9 mouse cellular contexts compared by ENCODE assay signal in the genomic region with DNA sequence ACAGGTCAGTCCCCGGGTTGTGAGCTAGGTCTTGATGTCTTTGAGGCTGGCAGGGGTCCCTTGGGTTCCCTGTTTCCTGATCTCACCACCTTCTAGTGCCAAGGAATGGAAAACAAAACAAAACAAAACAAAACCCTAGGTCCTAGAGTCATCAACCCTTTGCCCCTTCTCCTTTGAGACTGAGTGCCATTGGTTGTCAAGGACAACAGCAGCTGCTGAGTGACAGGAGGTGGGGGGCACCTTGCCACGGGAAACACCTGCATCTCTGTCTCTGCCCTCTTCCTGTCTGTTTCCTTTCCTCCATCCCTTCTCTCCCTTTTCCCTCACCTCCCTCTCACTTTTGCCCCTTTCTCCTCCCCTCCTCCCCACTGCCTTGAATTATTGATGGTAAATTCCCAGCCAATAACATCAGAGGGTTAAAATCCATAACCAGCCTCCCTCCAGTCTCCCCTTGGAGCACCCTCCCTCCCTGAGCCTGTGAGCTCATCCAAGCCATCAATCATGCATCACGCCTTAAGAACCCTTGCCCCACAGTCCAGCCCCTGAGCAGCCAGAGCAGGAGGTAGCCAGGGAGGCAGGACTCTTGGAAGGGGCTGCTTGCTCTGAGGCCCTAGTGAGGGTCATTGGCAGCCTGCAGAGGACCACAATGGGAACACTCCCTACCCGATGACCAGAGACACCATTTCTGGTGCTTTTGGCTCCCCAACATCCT.
DNase-seq lines count a peak whose midpoint lies in the region; ATAC-seq lines count a peak whose summit lies in the region.
"Had no signal": no experiment of that assay in that cellular context is flagged by ENCODE, and none has a peak within 500 bp of the region (broad histone marks: within the 10 kb centered on the region; RNA-seq: fewer than 3 reads in every experiment).

No protein-coding gene starts in this region.

- no peaks in the 10 kb centered on the region for H3K9me3 ChIP-seq in kidney, embryonic 14.5 days (ENCODE audit: control insufficient read depth, low read length)
- H3K9me3 ChIP-seq in kidney, embryonic 15.5 days (replicated peaks): no peaks in the 10 kb centered on the region
- H3K9me3 ChIP-seq in midbrain, embryonic 14.5 days (ENCODE audit: control insufficient read depth, low read length): no peaks in the 10 kb centered on the region
- H3K9me3 ChIP-seq in intestine, embryonic 16.5 days (ENCODE audit: control insufficient read depth, low read length): no peaks in the 10 kb centered on the region
- H3K9me3 ChIP-seq: heart, embryonic 15.5 days had no signal

- H3K27ac ChIP-seq in kidney, embryonic 14.5 days (ENCODE audit: low read depth, low read length): no peak overlapping the region
- no peak overlapping the region for H3K27ac ChIP-seq in kidney, embryonic 15.5 days
- peak overlapping the region; percentile 20; the same call in 1 of the 2 replicates for H3K27ac ChIP-seq in midbrain, embryonic 14.5 days (replicated peaks; ENCODE audit: low read depth, low read length)
- no peak overlapping the region for H3K27ac ChIP-seq in intestine, embryonic 16.5 days (ENCODE audit: low read length)
- H3K27ac ChIP-seq: heart, embryonic 15.5 days had no signal

- no peak overlapping the region for H3K4me3 ChIP-seq in kidney, embryonic 14.5 days (ENCODE audit: low read length)
- H3K4me3 ChIP-seq in kidney, embryonic 15.5 days (replicated peaks): no peak overlapping the region
- H3K4me3 ChIP-seq in midbrain, embryonic 14.5 days (replicated peaks; ENCODE audit: low read depth, low read length): no peak overlapping the region
- no peak overlapping the region for H3K4me3 ChIP-seq in intestine, embryonic 16.5 days (ENCODE audit: low read length)
- H3K4me3 ChIP-seq: heart, embryonic 15.5 days had no signal

- ATAC-seq in kidney, embryonic 14.5 days (ENCODE audit: low FRiP score, low TSS enrichment): 0 out of 2 replicates have a peak, but pooled peaks have one; percentile 22
- no peak for ATAC-seq in kidney, embryonic 15.5 days (replicated peaks; ENCODE audit: low FRiP score)
- peak; percentile 20 to 39; a peak in 2 of 4 replicates for ATAC-seq in hematopoietic stem cell, adult 5-6 weeks (replicated peaks in 1 of 2; ENCODE audit: insufficient read depth in 1 of 2, low FRiP score in 2 of 2, low TSS enrichment in 1 of 2, low read depth in 1 of 2, poor library complexity in 2 of 2, severe bottlenecking in 2 of 2)
- no peak for ATAC-seq in midbrain, embryonic 14.5 days (ENCODE audit: low FRiP score, low TSS enrichment)
- no peak for ATAC-seq in intestine, embryonic 16.5 days

- H3K4me2 ChIP-seq in kidney, embryonic 14.5 days (replicated peaks; ENCODE audit: low read depth, low read length): no peak overlapping the region
- no peak overlapping the region for H3K4me2 ChIP-seq in kidney, embryonic 15.5 days
- no peak overlapping the region for H3K4me2 ChIP-seq in midbrain, embryonic 14.5 days (ENCODE audit: low read length)
- H3K4me2 ChIP-seq in intestine, embryonic 16.5 days (ENCODE audit: low read depth, low read length): no peak overlapping the region
- H3K4me2 ChIP-seq: heart, embryonic 15.5 days had no signal

- no peaks in the 10 kb centered on the region for H3K4me1 ChIP-seq in kidney, embryonic 14.5 days (ENCODE audit: control insufficient read depth, insufficient read depth, low read length)
- H3K4me1 ChIP-seq in kidney, embryonic 15.5 days: peaks cover 7% of the 10 kb centered on the region
- H3K4me1 ChIP-seq in midbrain, embryonic 14.5 days (ENCODE audit: control insufficient read depth, insufficient read depth, low read length): peaks cover 18% of the 10 kb centered on the region
- no peaks in the 10 kb centered on the region for H3K4me1 ChIP-seq in intestine, embryonic 16.5 days (ENCODE audit: control insufficient read depth, insufficient read depth, low read length)

- no peak overlapping the region for H3K9ac ChIP-seq in kidney, embryonic 14.5 days (ENCODE audit: low read depth, low read length)
- H3K9ac ChIP-seq in kidney, embryonic 15.5 days: no peak overlapping the region
- no peak overlapping the region for H3K9ac ChIP-seq in midbrain, embryonic 14.5 days (replicated peaks; ENCODE audit: low read length)
- no peak overlapping the region for H3K9ac ChIP-seq in intestine, embryonic 16.5 days (ENCODE audit: low read depth, low read length)
- H3K9ac ChIP-seq: heart, embryonic 15.5 days had no signal

- peak; percentile 30 for DNase-seq in midbrain, embryonic 14.5 days
- DNase-seq in thymus, postnatal 14 days: peak; percentile 68
- no peak for DNase-seq in retina, postnatal 1 day
- DNase-seq in spleen, adult 12 weeks (ENCODE audit: low spot score): no peak

- WGBS in kidney, embryonic 14.5 days: 38% methylated on average over 4 of the region's 4 CpGs
- WGBS in kidney, embryonic 15.5 days: 31% methylated on average over 4 of the region's 4 CpGs
- WGBS in midbrain, embryonic 14.5 days: 35% methylated on average over 4 of the region's 4 CpGs
- WGBS in intestine, embryonic 16.5 days: 45% methylated on average over 4 of the region's 4 CpGs

- H3K36me3 ChIP-seq in kidney, embryonic 14.5 days (ENCODE audit: control insufficient read depth, insufficient read depth, low read length): no peaks in the 10 kb centered on the region
- no peaks in the 10 kb centered on the region for H3K36me3 ChIP-seq in kidney, embryonic 15.5 days
- no peaks in the 10 kb centered on the region for H3K36me3 ChIP-seq in midbrain, embryonic 14.5 days (ENCODE audit: control insufficient read depth, insufficient read depth, low read length)
- H3K36me3 ChIP-seq in intestine, embryonic 16.5 days (ENCODE audit: control insufficient read depth, insufficient read depth, low read length): no peaks in the 10 kb centered on the region
- H3K36me3 ChIP-seq: heart, embryonic 15.5 days had no signal

- H3K27me3 ChIP-seq in kidney, embryonic 14.5 days (ENCODE audit: control insufficient read depth, insufficient read depth, low read length): no peaks in the 10 kb centered on the region
- H3K27me3 ChIP-seq in kidney, embryonic 15.5 days: no peaks in the 10 kb centered on the region
- no peaks in the 10 kb centered on the region for H3K27me3 ChIP-seq in midbrain, embryonic 14.5 days (ENCODE audit: control insufficient read depth, insufficient read depth, low read length)
- H3K27me3 ChIP-seq in intestine, embryonic 16.5 days (replicated peaks; ENCODE audit: control insufficient read depth, insufficient read depth, low read length): no peaks in the 10 kb centered on the region

Comparison
In these comparisons a context has a peak if more than half of its experiments do, and no peak if none do; other contexts are left out.
1. ATAC-seq: peak in kidney, embryonic 14.5 days (single experiment) and hematopoietic stem cell, adult 5-6 weeks (2 of 2); none in kidney, embryonic 15.5 days (single experiment), midbrain, embryonic 14.5 days (single experiment) and intestine, embryonic 16.5 days (single experiment).
2. DNase-seq: peak in midbrain, embryonic 14.5 days (single experiment) and thymus, postnatal 14 days (single experiment); none in retina, postnatal 1 day (single experiment) and spleen, adult 12 weeks (single experiment).